Mouse (Mus musculus) CH12.LX (cell line): Measurements from ENCODE around the gene Olfr1494.

Experiments
- CTCF ChIP-seq, 2 experiments: IDR thresholded peaks in 1 of 2; conservative IDR thresholded peaks in 1 of 2; 2 replicates each; pipeline ENCODE4 v1.5.1; 2011 to 2012; ENCODE audit warnings: low read depth in 2 of 2, low read length in 2 of 2, improper control_type of control experiment in 1 of 2, inconsistent platforms in 1 of 2, mild to moderate bottlenecking in 1 of 2, moderate library complexity in 1 of 2
- EP300 ChIP-seq: IDR thresholded peaks from 2 replicates; pipeline ENCODE4 v1.6.1; 2011; ENCODE audit warnings: low read length, improper control_type of control experiment
- JUND ChIP-seq: conservative IDR thresholded peaks from 2 replicates; pipeline ENCODE4 v1.6.1; 2011; ENCODE audit warnings: low read depth, low read length, improper control_type of control experiment
- NELFE ChIP-seq: IDR thresholded peaks from 2 replicates; pipeline ENCODE4 v1.6.1; 2011; ENCODE audit warnings: low read depth, low read length, improper control_type of control experiment
- POLR2A ChIP-seq: IDR thresholded peaks from 2 replicates; pipeline ENCODE4 v1.6.1; 2011; ENCODE audit warnings: low read depth, mild to moderate bottlenecking, improper control_type of control experiment, low read length
- TCF12 ChIP-seq: IDR thresholded peaks from 2 replicates; pipeline ENCODE4 v1.6.1; 2014; ENCODE audit warnings: low read depth, mild to moderate bottlenecking, inconsistent platforms, low read length, improper control_type of control experiment
- USF1 ChIP-seq: IDR thresholded peaks from 2 replicates; pipeline ENCODE4 v1.6.1; 2014; ENCODE audit warnings: low read depth, mild to moderate bottlenecking, inconsistent platforms, low read length, improper control_type of control experiment
- ZKSCAN1 ChIP-seq: IDR thresholded peaks from 2 replicates; pipeline ENCODE4 v1.6.1; 2012; ENCODE audit warnings: low read depth, inconsistent platforms, low read length, improper control_type of control experiment, borderline replicate concordance

DNA sequence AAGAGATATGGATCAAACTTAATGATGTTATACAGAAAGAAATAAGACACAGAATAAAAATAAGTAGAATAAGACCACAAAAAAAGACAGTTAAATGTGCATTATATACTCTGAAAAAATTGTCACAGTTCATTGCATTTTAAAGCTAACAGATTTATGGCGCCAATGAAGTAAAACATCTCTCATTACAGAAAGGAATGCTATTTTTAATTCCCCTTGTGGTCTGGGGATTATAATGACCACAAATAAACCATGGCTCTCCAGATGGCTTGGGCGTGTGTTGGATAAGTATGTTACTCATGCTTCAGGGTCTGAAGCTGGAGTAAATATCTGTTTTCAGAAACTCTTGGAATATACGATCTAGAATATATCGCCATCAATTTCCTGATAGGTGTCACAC is at the start of gene Olfr1494:
- TF ChIP-seq CTCF (conservative IDR thresholded peaks at IDR 0.05 in 1 of 2, IDR thresholded peaks at IDR 0.05 in 1 of 2; ENCODE audit: low read depth in 2 of 2, low read length in 2 of 2), result no peak
- no peak for TF ChIP-seq JUND
- TF ChIP-seq NELFE, result no peak
- TF ChIP-seq EP300, result no peak
- no peak for TF ChIP-seq TCF12
- no peak for TF ChIP-seq ZKSCAN1
- no peak for TF ChIP-seq USF1
- TF ChIP-seq POLR2A, result no peak
